Mouse (Mus musculus) heart, postnatal 0 days (tissue): Measurements from ENCODE around the gene Cln6.

Experiments
- CTCF ChIP-seq: IDR thresholded peaks from 2 replicates; pipeline ENCODE4 v1.5.1; 2016; ENCODE audit warnings: antibody characterized with exemption, control low read depth, low read depth
- EP300 ChIP-seq: IDR thresholded peaks from 2 replicates; pipeline ENCODE4 v1.6.1; 2016; ENCODE audit warnings: antibody characterized with exemption, low read depth

- TF ChIP-seq CTCF (no peak), EP300 (no peak)
These were observed 19.2 kb downstream of the Cln6 start, which contains the start of gene Calml4 for GRCm38 (mm10) chr9:62857719-62858261.
